Mouse (Mus musculus) liver, embryonic 12.5 days (tissue): ENCODE measurements around the gene Spo11. TPM values are rescaled to one million over a fixed set of nuclear protein-coding genes. Genes with fewer than 3 reads are reported as not detected.

Experiments used
- ATAC-seq: fragments of 200-750 bp; cut with Nextera tagmentation; 2 replicates; pipeline ENCODE4 v1.8.0; 2017; ENCODE audit warnings: moderate number of reproducible peaks, mild to moderate bottlenecking, moderate library complexity
- H3K27ac ChIP-seq: fragments of 300-500 bp; sonication (generic); 2 replicates; pipeline ENCODE4 v1.5.1; 2016; ENCODE audit warnings: mild to moderate bottlenecking
- H3K27me3 ChIP-seq: fragments of 300-500 bp; sonication (generic); replicated peaks from 2 replicates; pipeline ENCODE4 v1.6.1; 2016; ENCODE audit warnings: mild to moderate bottlenecking, moderate library complexity
- H3K36me3 ChIP-seq: fragments of 300-500 bp; sonication (generic); 2 replicates; pipeline ENCODE4 v1.6.1; 2016; ENCODE audit warnings: mild to moderate bottlenecking, moderate library complexity
- H3K4me1 ChIP-seq: fragments of 300-500 bp; sonication (generic); 2 replicates; pipeline ENCODE4 v1.6.1; 2016
- H3K4me2 ChIP-seq: fragments of 300-500 bp; sonication (generic); 2 replicates; pipeline ENCODE4 v1.6.1; 2016; ENCODE audit warnings: mild to moderate bottlenecking, moderate library complexity
- H3K4me3 ChIP-seq: fragments of 300-500 bp; sonication (generic); 2 replicates; pipeline ENCODE4 v1.5.1; 2016; ENCODE audit warnings: mild to moderate bottlenecking, moderate library complexity
- H3K9ac ChIP-seq: fragments of 300-500 bp; sonication (generic); 2 replicates; pipeline ENCODE4 v1.6.1; 2016; ENCODE audit warnings: mild to moderate bottlenecking, moderate library complexity
- H3K9me3 ChIP-seq: fragments of 300-500 bp; sonication (generic); replicated peaks from 2 replicates; pipeline ENCODE4 v1.6.1; 2016; ENCODE audit warnings: mild to moderate bottlenecking, moderate library complexity
- WGBS: fragments of 180-500 bp; shearing (Covaris S2); methylation state at CpG from one replicate; pipeline ENCODE4 v1.1.7; 2016; ENCODE audit not compliant: insufficient replicate concordance; 5-methylcytosine and 5-hydroxymethylcytosine counted together
- polyA plus RNA-seq: library from polyadenylated mRNA; unstranded; fragments of >200 nt; fragmentation: Nextera tagmentation; extraction: Ambion mirVana; gene quantifications from 2 replicates; pipeline ENCODE4 v1.2.1, GENCODE M21; 2016

Gene Spo11
- polyA plus RNA-seq, 1 experiment from 2014 or later = 0.10 TPM

DNA sequence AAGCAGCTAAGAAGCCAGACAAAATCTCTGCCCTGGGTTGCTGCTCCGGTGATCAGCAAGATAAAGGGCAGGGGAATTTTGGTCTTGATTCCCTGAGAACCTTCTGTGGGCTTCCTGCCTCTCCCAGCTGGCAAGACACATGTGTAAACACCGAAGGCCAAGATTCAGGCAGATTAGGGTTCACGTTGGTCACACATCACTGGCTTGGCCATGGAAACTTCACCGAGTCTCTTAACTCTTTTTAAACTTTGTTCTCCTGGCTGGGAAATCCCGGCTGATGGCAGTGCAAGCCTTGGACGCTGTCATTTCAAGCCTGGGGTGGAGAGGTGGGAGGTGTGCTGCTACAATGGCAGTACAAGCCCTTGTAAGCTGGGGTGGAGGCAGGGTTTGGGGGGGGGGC lies 16.3 kb upstream of the Spo11 start:
- no peaks in the 10 kb centered on the region for H3K4me1 ChIP-seq
- H3K9ac ChIP-seq = no peak overlapping the region
- H3K27me3 ChIP-seq = no peaks in the 10 kb centered on the region
- no peak overlapping the region for H3K27ac ChIP-seq
- 0 out of 2 replicates have a peak, but pooled peaks cover 5% of the 10 kb centered on the region for H3K9me3 ChIP-seq
- no peaks in the 10 kb centered on the region for H3K36me3 ChIP-seq
- WGBS = 58% methylated on average over 6 of the region's 6 CpGs
- H3K4me2 ChIP-seq = no peak overlapping the region
- no peak for ATAC-seq
- H3K4me3 ChIP-seq = no peak overlapping the region

DNA sequence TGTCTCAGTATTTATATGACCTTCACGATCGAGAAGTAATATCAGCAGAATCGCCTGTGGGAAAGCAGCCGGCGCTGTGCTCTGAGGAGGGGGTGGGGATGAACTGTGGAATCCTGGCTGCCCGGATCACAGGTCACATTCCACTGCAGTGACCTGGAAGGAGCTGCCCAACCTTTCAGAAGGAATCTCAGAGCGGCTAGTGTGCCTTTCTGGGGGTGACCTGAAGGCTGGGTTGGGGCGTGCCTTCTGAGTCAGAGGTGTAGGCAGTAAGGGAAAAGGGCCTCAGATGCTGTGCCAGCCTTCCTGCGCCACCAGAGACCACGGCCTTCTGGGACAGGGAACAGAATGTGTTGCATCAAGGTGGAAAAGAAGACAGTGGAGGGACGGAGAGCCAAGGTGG lies 12.3 kb upstream of the Spo11 start:
- H3K4me1 ChIP-seq = no peaks in the 10 kb centered on the region
- WGBS = 58% methylated on average over 11 of the region's 11 CpGs
- no peaks in the 10 kb centered on the region for H3K36me3 ChIP-seq
- no peak overlapping the region for H3K4me2 ChIP-seq
- H3K27me3 ChIP-seq = no peaks in the 10 kb centered on the region
- no peak overlapping the region for H3K4me3 ChIP-seq
- H3K9me3 ChIP-seq = 0 out of 2 replicates have a peak, but pooled peaks cover 4% of the 10 kb centered on the region
- H3K9ac ChIP-seq = no peak overlapping the region
- ATAC-seq = no peak
- no peak overlapping the region for H3K27ac ChIP-seq

- H3K4me2 ChIP-seq = no peak overlapping the region
- no peak for ATAC-seq
- WGBS = 56% methylated on average over 5 of the region's 5 CpGs
- no peaks in the 10 kb centered on the region for H3K36me3 ChIP-seq
- no peaks in the 10 kb centered on the region for H3K9me3 ChIP-seq
- no peak overlapping the region for H3K27ac ChIP-seq
- H3K4me3 ChIP-seq = no peak overlapping the region
- no peaks in the 10 kb centered on the region for H3K27me3 ChIP-seq
- H3K9ac ChIP-seq = no peak overlapping the region
- no peaks in the 10 kb centered on the region for H3K4me1 ChIP-seq
These were observed 11.0 kb upstream of the Spo11 start for GRCm38 (mm10) chr2:172966480-172966879.

DNA sequence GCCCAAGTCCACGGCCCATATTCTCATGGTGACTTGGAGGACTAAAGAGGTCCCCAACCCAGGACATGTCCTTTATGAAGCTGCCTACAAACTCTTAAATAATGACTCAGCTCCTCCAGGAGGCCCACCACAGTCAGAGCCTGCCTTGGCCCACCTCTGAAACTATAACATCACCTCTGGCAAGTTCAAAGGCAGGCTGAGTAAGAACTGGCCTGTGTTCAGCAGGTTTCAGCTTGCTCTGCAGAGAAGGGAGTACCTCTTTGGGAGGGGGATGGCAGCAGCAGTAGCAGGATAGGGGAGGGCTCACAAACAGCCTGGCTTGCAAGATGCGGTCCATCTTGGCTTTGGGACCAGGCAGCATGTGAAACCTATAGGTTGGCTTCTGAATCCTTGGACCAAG lies 5.6 kb upstream of the Spo11 start:
- Histone ChIP-seq H3K4me2 (no peak overlapping the region), H3K9me3 (no peaks in the 10 kb centered on the region), H3K36me3 (no peaks in the 10 kb centered on the region), H3K9ac (no peak overlapping the region), H3K27me3 (no peaks in the 10 kb centered on the region), H3K4me3 (no peak overlapping the region), H3K27ac (no peak overlapping the region), H3K4me1 (peaks cover 12% of the 10 kb centered on the region)
- no peak for ATAC-seq
- 77% methylated on average over 2 of the region's 2 CpGs for WGBS

GRCm38 (mm10) chr2:172973806-172974565 lies 3.5 kb upstream of the Spo11 start:
- no peak overlapping the region for H3K4me2 ChIP-seq
- no peak overlapping the region for H3K27ac ChIP-seq
- peaks cover 28% of the 10 kb centered on the region for H3K4me1 ChIP-seq
- H3K9me3 ChIP-seq = no peaks in the 10 kb centered on the region
- WGBS = 27% methylated on average over 7 of the region's 7 CpGs
- H3K27me3 ChIP-seq = no peaks in the 10 kb centered on the region; the same call in 1 of the 2 replicates
- no peaks in the 10 kb centered on the region for H3K36me3 ChIP-seq
- H3K9ac ChIP-seq = no peak overlapping the region
- H3K4me3 ChIP-seq = no peak overlapping the region
- ATAC-seq = no peak

- no peak overlapping the region for H3K27ac ChIP-seq
- H3K4me3 ChIP-seq = no peak overlapping the region
- no peak for ATAC-seq
- 53% methylated on average over 7 of the region's 7 CpGs for WGBS
- peaks cover 28% of the 10 kb centered on the region for H3K4me1 ChIP-seq
- no peaks in the 10 kb centered on the region for H3K36me3 ChIP-seq
- no peaks in the 10 kb centered on the region; the same call in 1 of the 2 replicates for H3K27me3 ChIP-seq
- no peaks in the 10 kb centered on the region for H3K9me3 ChIP-seq
- no peak overlapping the region for H3K9ac ChIP-seq
- no peak overlapping the region for H3K4me2 ChIP-seq
These were observed 2.8 kb upstream of the Spo11 start for GRCm38 (mm10) chr2:172974701-172975100.

GRCm38 (mm10) chr2:172975159-172975558 lies 2.3 kb upstream of the Spo11 start:
- Histone ChIP-seq H3K4me2 (no peak overlapping the region), H3K36me3 (no peaks in the 10 kb centered on the region), H3K9ac (no peak overlapping the region), H3K4me1 (peaks cover 28% of the 10 kb centered on the region), H3K4me3 (no peak overlapping the region), H3K9me3 (no peaks in the 10 kb centered on the region), H3K27ac (no peak overlapping the region), H3K27me3 (no peaks in the 10 kb centered on the region; the same call in 1 of the 2 replicates)
- no peak for ATAC-seq
- 74% methylated on average over 6 of the region's 6 CpGs for WGBS

GRCm38 (mm10) chr2:172976661-172977238 lies 750 bp upstream of the Spo11 start:
- 15% methylated on average over 7 of the region's 7 CpGs for WGBS
- ATAC-seq = 0 out of 2 replicates have a peak, but pooled peaks have one; percentile 31
- Histone ChIP-seq H3K36me3 (no peaks in the 10 kb centered on the region), H3K9ac (no peak overlapping the region), H3K27me3 (no peaks in the 10 kb centered on the region; the same call in 1 of the 2 replicates), H3K4me2 (peak overlapping the region; percentile 48), H3K27ac (no peak overlapping the region), H3K4me3 (peak overlapping the region; percentile 11; the same call in 1 of the 2 replicates), H3K9me3 (no peaks in the 10 kb centered on the region), H3K4me1 (peaks cover 28% of the 10 kb centered on the region)

DNA sequence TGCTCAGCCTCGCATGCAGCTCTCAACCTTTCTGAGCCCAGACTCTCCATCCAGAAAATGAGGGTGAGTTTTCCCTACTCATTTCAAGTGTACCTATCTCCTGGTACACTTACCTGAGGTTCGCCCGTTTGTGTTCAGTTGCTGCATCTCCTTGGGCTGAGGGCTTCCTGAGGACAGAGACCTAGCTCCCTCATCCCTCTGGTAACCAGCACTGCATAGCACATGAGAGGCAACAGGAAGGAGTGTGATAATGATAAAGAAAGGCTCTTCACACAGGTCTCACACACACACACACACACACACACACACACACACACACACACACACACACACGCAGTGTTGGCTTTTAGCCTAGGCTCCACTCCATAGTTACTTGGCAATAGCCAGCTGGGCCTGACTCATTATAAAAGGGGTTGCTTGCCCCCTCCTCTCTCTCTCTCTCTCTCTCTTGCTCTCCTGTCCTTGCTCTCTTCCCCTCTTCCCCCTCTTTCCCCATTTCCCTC lies 682 bp downstream of the Spo11 start:
- no peak overlapping the region for H3K4me3 ChIP-seq
- no peaks in the 10 kb centered on the region for H3K9me3 ChIP-seq
- H3K9ac ChIP-seq = no peak overlapping the region
- H3K4me1 ChIP-seq = peaks cover 28% of the 10 kb centered on the region
- H3K27ac ChIP-seq = no peak overlapping the region
- ATAC-seq = no peak
- 38% methylated on average over 4 of the region's 4 CpGs for WGBS
- no peaks in the 10 kb centered on the region for H3K36me3 ChIP-seq
- peak overlapping the region; percentile 48 for H3K4me2 ChIP-seq
- no peaks in the 10 kb centered on the region; the same call in 1 of the 2 replicates for H3K27me3 ChIP-seq

DNA sequence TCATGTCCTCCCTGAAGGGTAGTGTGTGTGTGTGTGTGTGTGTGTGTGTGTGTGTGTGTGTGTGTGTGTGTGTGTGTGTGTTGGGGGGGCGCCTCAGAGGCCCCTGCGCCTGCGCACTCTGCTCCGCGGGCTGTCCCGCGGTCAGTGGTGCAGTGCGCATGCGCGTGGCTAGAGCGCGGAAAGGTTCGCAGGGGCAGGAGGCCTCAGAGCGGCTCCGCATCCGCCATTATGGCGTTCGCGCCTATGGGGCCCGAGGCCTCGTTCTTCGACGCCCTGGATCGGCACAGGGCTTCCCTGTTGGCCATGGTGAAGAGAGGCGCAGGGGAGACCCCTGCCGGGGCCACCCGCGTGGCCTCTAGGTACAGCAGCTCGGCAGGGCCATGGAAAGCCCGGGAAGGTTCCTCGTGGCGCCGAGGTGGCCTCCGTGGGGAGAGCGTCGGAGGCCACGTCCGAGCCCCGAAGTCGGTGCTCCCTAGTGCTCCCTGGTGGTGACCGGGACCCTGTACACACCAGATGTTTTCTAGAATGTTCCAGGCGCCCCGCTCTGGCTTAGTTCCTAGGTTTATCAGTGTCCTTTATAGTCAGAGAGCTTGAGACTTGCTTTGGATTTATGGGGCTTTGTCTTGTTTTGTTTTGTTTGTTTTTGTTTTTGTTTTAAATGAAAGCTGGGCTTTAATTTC lies 2.3 kb downstream of the Spo11 start:
- Histone ChIP-seq H3K4me3 (no peak overlapping the region), H3K9me3 (no peaks in the 10 kb centered on the region), H3K4me2 (no peak overlapping the region), H3K27me3 (no peaks in the 10 kb centered on the region; the same call in 1 of the 2 replicates), H3K9ac (no peak overlapping the region), H3K36me3 (no peaks in the 10 kb centered on the region), H3K27ac (no peak overlapping the region), H3K4me1 (peaks cover 25% of the 10 kb centered on the region)
- WGBS = 91% methylated on average over 43 of the region's 43 CpGs
- ATAC-seq = no peak

- no peak overlapping the region for H3K27ac ChIP-seq
These were observed 5.5 kb downstream of the Spo11 start for GRCm38 (mm10) chr2:172982776-172983561.

More at GRCm38 (mm10) chr2:172982776-172983561, 5.5 kb downstream of the Spo11 start:
- no peak overlapping the region for H3K4me3 ChIP-seq
- ATAC-seq = 0 out of 2 replicates have a peak, but pooled peaks have one; percentile 21
- H3K27me3 ChIP-seq = peaks cover 13% of the 10 kb centered on the region; the same call in 1 of the 2 replicates
- H3K36me3 ChIP-seq = no peaks in the 10 kb centered on the region
- H3K9me3 ChIP-seq = no peaks in the 10 kb centered on the region
- no peak overlapping the region for H3K4me2 ChIP-seq
- peaks cover 5% of the 10 kb centered on the region; the same call in 1 of the 2 replicates for H3K4me1 ChIP-seq
- 61% methylated on average over 9 of the region's 9 CpGs for WGBS
- no peak overlapping the region for H3K9ac ChIP-seq
